Mouse (Mus musculus) cortical plate, adult 2 months (tissue): ENCODE measurements around the gene Nat8f1.

Experiments used
- CTCF ChIP-seq: fragments of 200-500 bp; IDR thresholded peaks from 2 replicates; pipeline ENCODE4 v1.5.1; 2011; ENCODE audit warnings: mild to moderate bottlenecking, control low read depth, low read length; ENCODE audit not compliant: insufficient read depth; ENCODE audit errors: extremely low read depth
- POLR2A ChIP-seq: fragments of 200-500 bp; IDR thresholded peaks from 2 replicates; pipeline ENCODE4 v1.6.1; 2011; ENCODE audit warnings: mild to moderate bottlenecking, low read length, control low read depth; ENCODE audit not compliant: insufficient read depth; ENCODE audit errors: extremely low read depth

DNA sequence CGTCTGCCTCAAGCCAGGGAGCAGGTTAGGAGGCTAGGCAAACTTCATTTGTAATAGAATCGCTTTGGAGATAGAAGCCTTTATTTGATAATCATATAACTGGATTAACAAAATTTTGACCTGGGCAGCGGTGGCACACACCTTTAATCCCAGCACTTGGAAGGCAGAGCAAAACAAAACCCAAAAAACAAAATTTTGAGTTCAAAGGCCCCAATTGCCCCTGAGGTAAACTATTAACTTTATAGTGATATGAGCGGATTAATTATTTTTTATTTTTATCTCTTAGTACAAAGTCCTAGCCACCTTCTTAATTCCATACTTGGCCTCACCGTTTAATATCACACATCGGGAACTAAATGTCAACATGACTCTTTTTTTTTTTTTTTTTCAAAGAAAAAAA, 1.1 kb upstream of the Nat8f1 start:
- TF ChIP-seq CTCF (no peak), POLR2A (no peak)
